Mouse (Mus musculus) forebrain, embryonic 15.5 days (tissue): ENCODE measurements around the gene Olfr667. TPM values are rescaled to one million over a fixed set of nuclear protein-coding genes. Genes with fewer than 3 reads are reported as not detected.
"Not testable (repeated sequence)": the region's sequence is repeated elsewhere in the genome, so short reads cannot be mapped to it uniquely, and the experiment has no call there.

Source experiments
- ATAC-seq: fragments of 200-750 bp; cut with Nextera tagmentation; replicated peaks from 2 replicates; pipeline ENCODE4 v1.8.0; 2017; ENCODE audit warnings: mild to moderate bottlenecking, moderate TSS enrichment, moderate library complexity
- H3K27ac ChIP-seq: fragments of 300-500 bp; sonication (generic); replicated peaks from 2 replicates; pipeline ENCODE4 v1.5.1; 2015; ENCODE audit warnings: mild to moderate bottlenecking, inconsistent platforms
- H3K27me3 ChIP-seq: fragments of 300-500 bp; sonication (generic); 2 replicates; pipeline ENCODE4 v1.6.1; 2015; ENCODE audit warnings: inconsistent platforms
- H3K36me3 ChIP-seq: fragments of 300-500 bp; sonication (generic); 2 replicates; pipeline ENCODE4 v1.6.1; 2015; ENCODE audit warnings: mild to moderate bottlenecking, inconsistent platforms
- H3K4me1 ChIP-seq: fragments of 300-500 bp; sonication (generic); 2 replicates; pipeline ENCODE4 v1.6.1; 2015; ENCODE audit warnings: inconsistent platforms
- H3K4me2 ChIP-seq: fragments of 300-500 bp; sonication (generic); replicated peaks from 2 replicates; pipeline ENCODE4 v1.6.1; 2015; ENCODE audit warnings: mild to moderate bottlenecking, inconsistent platforms
- H3K4me3 ChIP-seq: fragments of 300-500 bp; sonication (generic); 2 replicates; pipeline ENCODE4 v1.5.1; 2015; ENCODE audit warnings: mild to moderate bottlenecking, inconsistent platforms
- H3K9ac ChIP-seq: fragments of 300-500 bp; sonication (generic); replicated peaks from 2 replicates; pipeline ENCODE4 v1.6.1; 2015; ENCODE audit warnings: mild to moderate bottlenecking, inconsistent platforms
- H3K9me3 ChIP-seq: fragments of 300-500 bp; sonication (generic); 2 replicates; pipeline ENCODE4 v1.6.1; 2016; ENCODE audit warnings: inconsistent platforms
- WGBS: fragments of 180-500 bp; shearing (Covaris S2); methylation state at CpG from one replicate; pipeline ENCODE4 v1.1.7; 2015; ENCODE audit warnings: mixed read lengths; 5-methylcytosine and 5-hydroxymethylcytosine counted together
- polyA plus RNA-seq: library from polyadenylated mRNA; unstranded; fragments of >200 nt; fragmentation: Nextera tagmentation; extraction: Ambion mirVana; gene quantifications from 2 replicates; pipeline ENCODE4 v1.2.1, GENCODE M21; 2015

The Olfr667 gene
- polyA plus RNA-seq, result not detected in 2 replicates

DNA sequence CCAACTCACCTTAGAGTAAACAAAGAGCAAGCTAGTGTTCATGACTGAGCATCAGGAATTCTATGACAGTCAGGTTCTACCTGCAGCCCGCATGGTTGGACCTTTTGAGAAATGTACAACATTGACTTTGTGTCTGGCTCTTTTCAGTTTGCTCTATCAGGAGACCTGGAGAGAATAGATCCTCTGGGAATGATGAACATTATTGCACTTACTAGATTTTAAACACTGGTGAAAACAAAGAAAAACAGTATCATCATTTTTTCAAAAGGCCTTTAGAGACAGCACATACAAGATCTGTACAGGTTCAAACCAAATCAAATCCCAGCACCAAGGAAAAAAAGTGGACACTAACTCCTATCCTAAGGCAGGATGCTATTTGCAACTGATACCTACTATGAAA is at the start of gene Olfr667:
TSS of gene Olfr667 (minus strand) at position 101 of the 400 bp plus-strand sequence.
- ATAC-seq, result no peak
- Histone ChIP-seq H3K4me3 (no peak within 1 kb of the TSS), H3K27ac (no peak within 1 kb of the TSS), H3K36me3 (no peaks in the 10 kb centered on the region), H3K4me2 (no peak within 1 kb of the TSS), H3K4me1 (no peaks in the 10 kb centered on the region), H3K27me3 (no peaks in the 10 kb centered on the region), H3K9me3 (no peaks in the 10 kb centered on the region), H3K9ac (no peak within 1 kb of the TSS)
- 90% methylated on average over 1 of the region's 1 CpGs for WGBS

DNA sequence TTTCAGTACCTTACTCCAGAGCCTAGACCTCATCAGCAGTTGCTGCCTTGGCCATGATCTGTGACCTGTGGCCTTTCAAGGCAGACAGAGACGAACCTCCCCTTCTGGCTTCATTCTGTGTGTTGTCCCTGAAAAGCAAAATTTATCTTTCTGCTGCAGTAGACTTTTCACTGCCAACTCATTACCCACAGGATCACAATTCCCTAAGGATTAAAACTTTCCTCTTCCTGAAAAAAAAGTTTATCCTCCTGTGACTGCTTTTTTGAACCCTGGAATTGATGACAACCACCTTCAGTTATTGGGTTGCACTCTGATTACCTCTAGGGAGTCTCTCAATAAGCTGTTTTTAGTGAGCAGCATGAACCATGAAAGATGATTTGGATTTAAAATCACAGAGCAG is 41.2 kb upstream of the Olfr667 start, which contains the start of gene Olfr670:
TSS of gene Olfr670 (minus strand) at position 101 of the 400 bp plus-strand sequence.
- Histone ChIP-seq H3K36me3 (no peaks in the 10 kb centered on the region), H3K27ac (no peak within 1 kb of the TSS), H3K4me3 (no peak within 1 kb of the TSS), H3K9me3 (no peaks in the 10 kb centered on the region), H3K4me2 (no peak within 1 kb of the TSS), H3K9ac (no peak within 1 kb of the TSS), H3K4me1 (no peaks in the 10 kb centered on the region), H3K27me3 (no peaks in the 10 kb centered on the region)
- ATAC-seq, result no peak
- WGBS, result 62% methylated on average over 1 of the region's 1 CpGs

DNA sequence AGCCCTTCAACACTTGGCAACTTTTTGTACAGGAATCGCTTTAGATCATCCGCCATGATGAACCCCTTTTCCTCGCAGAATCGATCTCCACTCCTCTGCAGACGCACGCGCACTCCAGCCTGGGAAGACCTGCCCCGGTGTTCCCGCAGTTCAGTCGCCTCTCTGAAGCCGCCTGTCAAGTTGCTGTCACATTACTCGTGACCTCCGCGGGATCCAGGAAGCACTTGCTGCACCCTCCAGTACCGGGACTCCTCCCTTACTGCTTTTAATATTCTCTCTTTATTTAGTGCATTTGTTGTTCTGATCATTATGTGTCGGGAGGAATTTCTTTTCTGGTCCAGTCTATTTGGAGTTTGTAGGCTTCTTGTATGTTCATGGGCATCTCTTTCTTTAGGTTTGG is 29.0 kb upstream of the Olfr667 start:
- not testable (repeated sequence) for ATAC-seq, H3K4me2 ChIP-seq, H3K9ac ChIP-seq, H3K27ac ChIP-seq, H3K27me3 ChIP-seq, H3K4me1 ChIP-seq, H3K9me3 ChIP-seq, H3K4me3 ChIP-seq, H3K36me3 ChIP-seq
- 96% methylated on average over 16 of the region's 16 CpGs for WGBS

DNA sequence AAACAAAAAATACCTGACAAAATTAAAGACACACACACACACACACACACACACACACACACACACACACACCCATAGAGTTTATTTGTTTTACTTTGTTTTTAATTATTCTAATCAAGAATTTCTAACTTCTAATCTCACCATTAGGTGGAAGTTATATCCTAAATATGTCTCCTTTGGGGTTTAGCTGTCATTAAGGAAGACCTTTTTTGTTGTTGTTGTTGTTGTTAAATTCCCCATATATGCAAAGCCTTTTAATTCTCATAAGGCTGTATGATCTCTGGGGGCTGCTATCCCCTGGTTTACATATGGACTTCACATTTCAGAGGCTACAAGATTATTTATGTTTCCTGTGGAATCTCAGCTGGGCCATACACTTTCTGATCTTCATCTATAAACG is 12.7 kb upstream of the Olfr667 start, which contains the start of gene Olfr669:
TSS of gene Olfr669 (plus strand) at position 301 of the 400 bp plus-strand sequence.
- H3K4me3 ChIP-seq, result no peak within 1 kb of the TSS
- no peak for ATAC-seq
- no peaks in the 10 kb centered on the region for H3K36me3 ChIP-seq
- H3K9ac ChIP-seq, result no peak within 1 kb of the TSS
- no peaks in the 10 kb centered on the region for H3K27me3 ChIP-seq
- WGBS, result 94% methylated on average over 1 of the region's 1 CpGs
- H3K9me3 ChIP-seq, result no peaks in the 10 kb centered on the region
- H3K4me1 ChIP-seq, result no peaks in the 10 kb centered on the region
- H3K4me2 ChIP-seq, result no peak within 1 kb of the TSS
- no peak within 1 kb of the TSS for H3K27ac ChIP-seq

DNA sequence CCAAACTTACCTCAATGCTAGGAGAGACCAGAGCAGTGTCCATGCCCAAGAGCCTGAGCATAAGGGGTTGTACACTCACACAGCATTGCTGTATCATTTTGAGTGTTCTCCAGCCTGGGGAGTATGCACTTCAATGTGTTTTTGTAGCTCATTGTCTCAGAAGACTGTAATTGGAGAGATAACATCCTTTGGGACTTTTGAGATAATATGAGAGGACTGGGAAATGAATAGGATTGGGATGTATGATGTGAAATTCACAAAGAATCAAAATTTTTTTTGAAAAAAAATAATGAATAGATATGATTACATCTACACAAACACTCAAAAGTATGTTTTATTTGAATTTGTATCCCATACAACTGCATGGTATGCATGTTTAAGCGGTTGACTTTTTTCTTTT is 6.7 kb upstream of the Olfr667 start, which contains the start of gene Olfr668:
TSS of gene Olfr668 (minus strand) at position 101 of the 400 bp plus-strand sequence.
- no peaks in the 10 kb centered on the region for H3K4me1 ChIP-seq
- no peak within 1 kb of the TSS for H3K4me3 ChIP-seq
- no peak for ATAC-seq
- H3K9me3 ChIP-seq, result no peaks in the 10 kb centered on the region
- H3K27me3 ChIP-seq, result no peaks in the 10 kb centered on the region
- no peak within 1 kb of the TSS for H3K4me2 ChIP-seq
- no peak within 1 kb of the TSS for H3K27ac ChIP-seq
- H3K36me3 ChIP-seq, result no peaks in the 10 kb centered on the region
- 80% methylated on average over 1 of the region's 1 CpGs for WGBS
- no peak within 1 kb of the TSS for H3K9ac ChIP-seq

DNA sequence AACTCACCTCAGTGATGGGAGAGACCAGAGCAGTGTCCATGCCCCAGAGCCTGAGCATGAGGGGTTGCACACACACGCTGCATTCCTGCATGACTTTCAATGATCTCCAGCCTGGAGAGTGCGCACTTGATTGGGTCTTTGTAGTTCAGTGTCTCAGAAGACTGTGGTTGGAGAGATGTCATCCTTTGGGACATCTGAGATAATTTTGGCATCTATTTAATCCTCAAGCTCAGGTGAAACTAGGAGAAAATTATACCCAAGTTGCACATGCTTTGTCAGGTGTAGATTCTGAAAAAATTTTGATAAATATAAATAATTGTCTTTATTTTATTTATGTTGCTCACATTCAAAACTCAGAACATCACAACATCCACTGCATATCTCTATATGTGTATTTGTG is 25.4 kb downstream of the Olfr667 start, which contains the start of gene Olfr666:
TSS of gene Olfr666 (minus strand) at position 101 of the 400 bp plus-strand sequence.
- H3K4me3 ChIP-seq, result no peak within 1 kb of the TSS
- no peak within 1 kb of the TSS for H3K4me2 ChIP-seq
- no peak for ATAC-seq
- no peaks in the 10 kb centered on the region for H3K27me3 ChIP-seq
- no peaks in the 10 kb centered on the region for H3K36me3 ChIP-seq
- H3K27ac ChIP-seq, result no peak within 1 kb of the TSS
- H3K9me3 ChIP-seq, result no peaks in the 10 kb centered on the region
- WGBS, result 91% methylated on average over 2 of the region's 2 CpGs
- H3K4me1 ChIP-seq, result no peaks in the 10 kb centered on the region
- H3K9ac ChIP-seq, result no peak within 1 kb of the TSS

DNA sequence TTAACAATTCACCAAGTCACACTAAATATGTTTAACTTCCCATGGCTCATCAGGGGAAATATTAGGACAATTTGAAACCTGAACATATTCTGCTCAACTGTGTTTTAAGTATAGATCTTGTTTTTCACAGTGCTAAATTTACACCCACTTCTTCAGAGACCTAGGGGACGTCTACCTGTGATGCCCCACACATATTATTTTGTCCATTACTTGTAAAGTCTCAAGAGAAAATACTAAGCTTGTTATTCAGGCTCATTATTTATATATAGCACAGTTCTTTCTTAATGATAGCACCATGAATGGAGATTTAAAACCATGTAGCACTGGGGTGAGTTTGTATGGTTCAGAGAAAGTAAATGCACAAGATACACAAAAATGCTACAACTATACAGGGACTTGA is 43.6 kb downstream of the Olfr667 start, which contains the start of gene Olfr665:
TSS of gene Olfr665 (plus strand) at position 301 of the 400 bp plus-strand sequence.
- no peaks in the 10 kb centered on the region for H3K9me3 ChIP-seq
- ATAC-seq, result no peak
- no peak within 1 kb of the TSS for H3K27ac ChIP-seq
- no peak within 1 kb of the TSS for H3K4me3 ChIP-seq
- no peaks in the 10 kb centered on the region for H3K36me3 ChIP-seq
- no peaks in the 10 kb centered on the region for H3K4me1 ChIP-seq
- 46% methylated on average over 1 of the region's 1 CpGs for whole genome bisulfite sequencing
- no peak within 1 kb of the TSS for H3K4me2 ChIP-seq
- H3K9ac ChIP-seq, result no peak within 1 kb of the TSS
- H3K27me3 ChIP-seq, result no peaks in the 10 kb centered on the region

Other genes starting within 250 kb of the Olfr667 start
- gene Olfr661, start 235.0 kb downstream of the Olfr667 start, polyA plus RNA-seq, result not detected in 2 replicates
- gene Usp17le, start 144.0 kb downstream of the Olfr667 start, polyA plus RNA-seq, result not detected in 2 replicates
- not detected in 2 replicates for gene Usp17lb, start 78.9 kb downstream of the Olfr667 start, polyA plus RNA-seq
- not detected in 2 replicates for gene Usp17la, start 64.5 kb downstream of the Olfr667 start, polyA plus RNA-seq
- gene Olfr665, start 43.5 kb downstream of the Olfr667 start, polyA plus RNA-seq, result not detected in 2 replicates
- gene Olfr666, start 25.5 kb downstream of the Olfr667 start, polyA plus RNA-seq, result not detected in 2 replicates
- not detected in 2 replicates for gene Olfr668, start 6.6 kb upstream of the Olfr667 start, polyA plus RNA-seq
- gene Olfr669, start 12.8 kb upstream of the Olfr667 start, polyA plus RNA-seq, result not detected in 2 replicates
- gene Olfr670, start 41.1 kb upstream of the Olfr667 start, polyA plus RNA-seq, result not detected in 2 replicates
- gene Olfr671, start 57.6 kb upstream of the Olfr667 start, polyA plus RNA-seq, result not detected in 2 replicates
- gene Olfr672, start 80.5 kb upstream of the Olfr667 start, polyA plus RNA-seq, result not detected in 2 replicates
- not detected in 2 replicates for gene Olfr675, start 107.0 kb upstream of the Olfr667 start, polyA plus RNA-seq
- not detected in 2 replicates for gene Olfr676, start 111.2 kb upstream of the Olfr667 start, polyA plus RNA-seq
- gene Olfr677, start 129.9 kb upstream of the Olfr667 start, polyA plus RNA-seq, result not detected in 2 replicates
- not detected in 2 replicates for gene Olfr678, start 143.0 kb upstream of the Olfr667 start, polyA plus RNA-seq
- gene Olfr679, start 159.7 kb upstream of the Olfr667 start, polyA plus RNA-seq, result not detected in 2 replicates
- gene Olfr680-ps1, start 171.3 kb upstream of the Olfr667 start, polyA plus RNA-seq, result not detected in 2 replicates
- not detected in 2 replicates for gene Olfr681, start 195.4 kb upstream of the Olfr667 start, polyA plus RNA-seq
- gene Olfr683, start 225.5 kb upstream of the Olfr667 start, polyA plus RNA-seq, result not detected in 2 replicates
- gene Olfr684, start 242.2 kb upstream of the Olfr667 start, polyA plus RNA-seq, result not detected in 2 replicates